Mouse (Mus musculus): ENCODE results near the gene Ipo9. TPM values are rescaled to one million over a fixed set of nuclear protein-coding genes. Genes with fewer than 3 reads are reported as not detected.

Ipo9 gene
- polyA plus RNA-seq, 1 experiment from 2014 or later, result 21.4 TPM

GRCm38 (mm10) chr1:135368245-135368644 is 62.1 kb downstream of the Ipo9 start:
- peak overlapping the region; percentile 26; the same call in 1 of the 2 replicates for H3K9ac ChIP-seq (ENCODE audit: low read depth, low read length)
- peak; percentile 69 for ATAC-seq
- no peaks in the 10 kb centered on the region for H3K9me3 ChIP-seq (ENCODE audit: control insufficient read depth)
- TF ChIP-seq CTCF (IDR thresholded peaks at IDR 0.05; ENCODE audit: low read depth), result peak; percentile 97
- H3K27me3 ChIP-seq (replicated peaks; ENCODE audit: control insufficient read depth, insufficient read depth, low read length), result no peaks in the 10 kb centered on the region
- H3K4me3 ChIP-seq (ENCODE audit: low read depth, low read length), result peak overlapping the region; percentile 43
- no peaks in the 10 kb centered on the region for H3K36me3 ChIP-seq (ENCODE audit: control insufficient read depth, insufficient read depth)
- 0 out of 2 replicates have a peak, but pooled peaks cover 4% of the 10 kb centered on the region for H3K4me1 ChIP-seq (replicated peaks; ENCODE audit: control insufficient read depth, insufficient read depth, low read length)
- WGBS, result 2% methylated on average over 20 of the region's 20 CpGs
- peak overlapping the region; percentile 90 for H3K4me2 ChIP-seq (replicated peaks; ENCODE audit: low read depth)
- no peak overlapping the region for H3K27ac ChIP-seq (ENCODE audit: low read depth, low read length)

GRCm38 (mm10) chr1:135367595-135367994 is 62.7 kb downstream of the Ipo9 start:
- no peak for ATAC-seq
- 0 out of 2 replicates have a peak, but pooled peaks cover 4% of the 10 kb centered on the region for H3K4me1 ChIP-seq (replicated peaks; ENCODE audit: control insufficient read depth, insufficient read depth, low read length)
- no peaks in the 10 kb centered on the region for H3K36me3 ChIP-seq (ENCODE audit: control insufficient read depth, insufficient read depth)
- no peaks in the 10 kb centered on the region for H3K27me3 ChIP-seq (replicated peaks; ENCODE audit: control insufficient read depth, insufficient read depth, low read length)
- TF ChIP-seq CTCF (IDR thresholded peaks at IDR 0.05; ENCODE audit: low read depth), result no peak
- no peak overlapping the region for H3K4me3 ChIP-seq (ENCODE audit: low read depth, low read length)
- H3K9ac ChIP-seq (ENCODE audit: low read depth, low read length), result no peak overlapping the region
- 65% methylated on average over 8 of the region's 8 CpGs for WGBS
- no peak overlapping the region for H3K27ac ChIP-seq (ENCODE audit: low read depth, low read length)
- H3K9me3 ChIP-seq (ENCODE audit: control insufficient read depth), result no peaks in the 10 kb centered on the region
- H3K4me2 ChIP-seq (replicated peaks; ENCODE audit: low read depth), result no peak overlapping the region

GRCm38 (mm10) chr1:135367005-135367404 is 63.3 kb downstream of the Ipo9 start:
- no peak; the same call in 1 of the 2 replicates for TF ChIP-seq CTCF (IDR thresholded peaks at IDR 0.05; ENCODE audit: low read depth)
- Histone ChIP-seq H3K27me3 (replicated peaks; ENCODE audit: control insufficient read depth, insufficient read depth, low read length) (no peaks in the 10 kb centered on the region), H3K4me3 (ENCODE audit: low read depth, low read length) (no peak overlapping the region), H3K9me3 (ENCODE audit: control insufficient read depth) (no peaks in the 10 kb centered on the region), H3K36me3 (ENCODE audit: control insufficient read depth, insufficient read depth) (0 out of 2 replicates have a peak, but pooled peaks cover under 1% of the 10 kb centered on the region), H3K4me1 (replicated peaks; ENCODE audit: control insufficient read depth, insufficient read depth, low read length) (0 out of 2 replicates have a peak, but pooled peaks cover 4% of the 10 kb centered on the region), H3K4me2 (replicated peaks; ENCODE audit: low read depth) (no peak overlapping the region), H3K9ac (ENCODE audit: low read depth, low read length) (no peak overlapping the region), H3K27ac (ENCODE audit: low read depth, low read length) (no peak overlapping the region)
- WGBS, result 75% methylated on average over 7 of the region's 7 CpGs
- no peak for ATAC-seq

GRCm38 (mm10) chr1:135366380-135366779 is 63.9 kb downstream of the Ipo9 start:
- H3K36me3 ChIP-seq (ENCODE audit: control insufficient read depth, insufficient read depth), result 0 out of 2 replicates have a peak, but pooled peaks cover 5% of the 10 kb centered on the region
- H3K9me3 ChIP-seq (ENCODE audit: control insufficient read depth), result no peaks in the 10 kb centered on the region
- no peak overlapping the region for H3K4me3 ChIP-seq (ENCODE audit: low read depth, low read length)
- no peak for TF ChIP-seq CTCF (IDR thresholded peaks at IDR 0.05; ENCODE audit: low read depth)
- H3K27me3 ChIP-seq (replicated peaks; ENCODE audit: control insufficient read depth, insufficient read depth, low read length), result no peaks in the 10 kb centered on the region
- ATAC-seq, result no peak
- H3K9ac ChIP-seq (ENCODE audit: low read depth, low read length), result no peak overlapping the region
- no peak overlapping the region for H3K4me2 ChIP-seq (replicated peaks; ENCODE audit: low read depth)
- 0 out of 2 replicates have a peak, but pooled peaks cover 4% of the 10 kb centered on the region for H3K4me1 ChIP-seq (replicated peaks; ENCODE audit: control insufficient read depth, insufficient read depth, low read length)
- H3K27ac ChIP-seq (ENCODE audit: low read depth, low read length), result no peak overlapping the region

GRCm38 (mm10) chr1:135363446-135363845 is 66.9 kb downstream of the Ipo9 start:
- Histone ChIP-seq H3K9me3 (ENCODE audit: control insufficient read depth) (no peaks in the 10 kb centered on the region), H3K27ac (ENCODE audit: low read depth, low read length) (no peak overlapping the region), H3K9ac (ENCODE audit: low read depth, low read length) (no peak overlapping the region), H3K36me3 (ENCODE audit: control insufficient read depth, insufficient read depth) (0 out of 2 replicates have a peak, but pooled peaks cover 5% of the 10 kb centered on the region), H3K4me1 (replicated peaks; ENCODE audit: control insufficient read depth, insufficient read depth, low read length) (peaks cover 3% of the 10 kb centered on the region; the same call in 1 of the 2 replicates), H3K4me3 (ENCODE audit: low read depth, low read length) (no peak overlapping the region), H3K4me2 (replicated peaks; ENCODE audit: low read depth) (no peak overlapping the region), H3K27me3 (replicated peaks; ENCODE audit: control insufficient read depth, insufficient read depth, low read length) (no peaks in the 10 kb centered on the region)
- 80% methylated on average over 8 of the region's 8 CpGs for WGBS
- ATAC-seq, result no peak
- TF ChIP-seq CTCF (IDR thresholded peaks at IDR 0.05; ENCODE audit: low read depth), result no peak

GRCm38 (mm10) chr1:135362115-135362514 is 68.2 kb downstream of the Ipo9 start:
- no peaks in the 10 kb centered on the region for H3K27me3 ChIP-seq (replicated peaks; ENCODE audit: control insufficient read depth, insufficient read depth, low read length)
- no peak overlapping the region for H3K9ac ChIP-seq (ENCODE audit: low read depth, low read length)
- TF ChIP-seq CTCF (IDR thresholded peaks at IDR 0.05; ENCODE audit: low read depth), result peak; percentile 34; the same call in 1 of the 2 replicates
- H3K4me3 ChIP-seq (ENCODE audit: low read depth, low read length), result no peak overlapping the region
- no peak overlapping the region for H3K4me2 ChIP-seq (replicated peaks; ENCODE audit: low read depth)
- ATAC-seq, result no peak
- no peaks in the 10 kb centered on the region for H3K9me3 ChIP-seq (ENCODE audit: control insufficient read depth)
- H3K4me1 ChIP-seq (replicated peaks; ENCODE audit: control insufficient read depth, insufficient read depth, low read length), result peaks cover 3% of the 10 kb centered on the region; the same call in 1 of the 2 replicates
- H3K27ac ChIP-seq (ENCODE audit: low read depth, low read length), result no peak overlapping the region
- H3K36me3 ChIP-seq (ENCODE audit: control insufficient read depth, insufficient read depth), result 0 out of 2 replicates have a peak, but pooled peaks cover 5% of the 10 kb centered on the region
